Mouse (Mus musculus): ENCODE measurements at regions not wholly inside any gene's neighbourhood (a gene's known extent, or its start where the extent isn't known, plus 50 kb on each side); places are given as distances from the start of the nearest gene placed in this dataset.

DNA sequence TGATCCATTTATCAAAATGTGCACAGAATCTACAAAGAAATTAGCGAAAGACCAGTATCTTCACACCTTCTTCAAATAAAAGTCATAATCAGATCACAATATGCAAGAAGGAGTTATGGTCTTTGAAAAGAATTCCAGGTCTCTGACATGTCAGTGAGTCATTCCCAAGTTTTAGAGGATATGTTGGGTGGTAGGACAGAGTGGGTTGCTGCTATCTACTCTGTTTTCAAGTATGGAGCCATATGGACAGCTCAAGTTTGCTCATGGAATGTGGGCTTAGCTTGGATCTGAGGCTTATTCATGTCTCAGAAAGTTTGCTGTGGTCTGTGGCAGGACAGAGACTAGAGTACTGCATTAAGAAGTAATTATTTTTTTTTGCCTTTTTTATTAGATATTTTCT, 657.0 kb downstream of the Inhba start:
- DNase-seq (ENCODE audit: low read depth, low spot score), result no peak

- no peak for DNase-seq (ENCODE audit: low read depth, low spot score)
These were observed 657.6 kb downstream of the Inhba start for GRCm38 (mm10) chr13:16669281-16669680.

DNA sequence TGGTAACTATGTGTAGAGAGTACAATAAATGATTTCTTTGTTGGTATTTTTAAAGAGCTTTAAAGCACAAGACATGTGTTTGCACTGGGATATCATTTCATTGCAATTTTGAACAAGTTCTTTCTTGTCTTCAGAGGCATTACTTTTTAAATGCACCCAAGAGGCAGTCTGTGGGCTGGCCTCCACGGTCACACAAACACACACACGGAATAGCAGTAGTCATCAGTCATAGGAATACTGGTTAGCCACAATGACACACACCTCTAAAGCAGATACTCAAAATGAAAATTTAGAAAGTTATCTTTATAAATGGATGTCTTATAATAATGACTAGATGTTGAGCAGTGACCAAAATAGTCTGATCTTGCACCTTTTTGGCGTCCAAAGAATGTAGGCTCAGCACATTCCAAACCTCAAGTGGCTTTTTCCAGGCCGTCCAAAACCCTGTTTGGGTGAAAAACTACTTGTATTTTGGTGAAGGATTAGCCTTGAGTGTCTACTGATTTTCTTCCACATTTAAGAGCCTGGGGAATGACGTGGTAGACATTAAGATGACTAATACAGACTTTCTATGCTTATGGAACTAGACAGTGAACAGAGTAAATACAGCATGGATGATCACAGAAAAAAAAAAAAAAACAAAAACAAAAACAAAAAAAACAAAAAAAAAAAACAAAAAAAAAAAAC, 658.5 kb downstream of the Inhba start:
- no peak for DNase-seq (ENCODE audit: low read depth, low spot score)

DNA sequence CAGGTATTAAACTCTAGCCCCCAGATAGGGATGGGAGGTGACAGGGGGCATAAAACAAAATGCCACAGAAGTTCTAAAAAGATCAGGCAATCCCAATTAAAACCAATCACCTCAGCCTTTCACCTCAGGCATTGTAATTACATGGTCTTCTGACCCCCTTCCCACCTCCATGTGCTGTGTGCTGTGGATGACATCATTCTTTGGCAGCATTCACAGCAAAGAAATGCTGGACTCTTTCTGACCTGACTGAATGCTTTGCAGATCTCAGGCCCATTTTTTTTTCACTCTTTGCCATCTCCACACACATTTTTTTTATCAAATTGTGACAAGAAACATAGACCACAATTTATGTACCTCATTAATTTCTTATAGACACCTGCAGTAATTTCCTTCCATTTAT, 659.1 kb downstream of the Inhba start:
- no peak for DNase-seq (ENCODE audit: low read depth, low spot score)

DNA sequence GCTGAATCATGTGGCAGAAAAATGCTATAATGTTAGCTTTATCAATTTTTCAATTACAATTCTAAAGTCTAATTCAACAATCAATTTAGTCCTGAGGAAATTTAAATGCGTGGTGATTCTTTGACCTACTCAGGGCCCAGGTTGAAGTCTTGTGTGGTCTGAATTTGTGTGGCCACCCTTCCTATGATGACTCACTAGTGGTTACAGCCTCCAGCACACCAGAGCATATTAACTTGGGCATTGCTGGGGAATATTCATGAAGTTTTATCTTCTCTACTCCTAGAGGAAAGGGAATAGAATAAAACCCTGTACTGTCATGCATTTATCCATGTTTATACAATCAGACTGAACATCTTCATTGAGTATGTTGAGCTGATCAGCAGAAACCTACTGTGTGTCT, 665.2 kb downstream of the Inhba start:
- no peak for DNase-seq (ENCODE audit: low read depth, low spot score)

DNA sequence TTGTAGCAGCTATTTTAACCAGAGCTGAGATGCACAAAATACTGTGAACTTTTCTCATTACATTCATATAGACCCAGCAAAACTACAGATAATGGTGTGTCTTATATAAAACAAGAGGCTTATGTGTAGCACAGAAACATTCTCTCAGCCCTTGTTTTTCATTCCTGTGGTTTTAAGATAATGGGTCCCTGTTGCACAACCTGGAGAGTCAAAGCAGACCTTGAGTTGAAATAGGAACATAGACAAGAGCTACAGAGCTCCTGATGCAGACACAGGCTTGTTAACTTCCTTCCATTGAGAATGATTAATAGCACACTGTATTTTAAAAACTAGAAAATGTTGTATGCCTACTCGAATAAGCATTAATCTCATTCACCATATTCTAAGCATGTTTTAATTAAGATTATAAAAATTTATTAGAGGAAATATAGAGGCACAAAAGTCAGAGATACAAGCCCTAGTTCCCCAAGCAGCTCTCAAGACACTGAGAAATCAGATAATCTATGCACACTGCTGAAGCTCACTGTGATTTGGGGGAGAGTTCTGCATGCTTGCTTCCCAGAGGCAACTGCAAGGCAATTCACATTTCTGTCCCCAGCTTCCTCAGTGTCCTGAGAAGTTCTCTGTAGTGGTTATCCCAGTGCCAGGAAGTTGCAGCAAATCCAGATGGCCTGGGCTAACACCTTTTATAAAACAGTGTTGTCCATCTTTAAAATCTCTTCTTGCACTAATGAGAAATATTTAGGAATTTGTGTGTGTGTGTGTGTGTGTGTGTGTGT, 666.8 kb downstream of the Inhba start:
- no peak for DNase-seq (ENCODE audit: low read depth, low spot score)

DNA sequence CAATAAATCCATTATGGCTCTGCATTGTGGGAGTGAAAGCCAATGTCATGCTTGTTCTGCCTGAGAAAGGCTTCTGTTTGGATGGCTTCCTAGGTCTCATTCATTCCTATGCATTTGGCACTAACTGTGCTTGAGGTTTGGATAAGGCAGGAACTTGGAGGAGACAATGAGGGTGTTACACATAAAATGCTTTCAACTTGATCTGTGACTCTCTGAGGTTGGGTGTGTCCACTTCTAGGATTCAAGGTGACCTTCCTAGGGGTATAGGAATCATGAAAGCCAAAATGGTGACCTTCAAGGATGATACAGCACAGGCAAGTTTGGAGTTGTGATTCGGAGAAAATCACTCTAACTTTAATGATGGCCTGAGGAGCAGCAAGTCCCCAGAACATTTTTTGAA, 682.5 kb downstream of the Inhba start:
- DNase-seq (ENCODE audit: low read depth, low spot score), result no peak

DNA sequence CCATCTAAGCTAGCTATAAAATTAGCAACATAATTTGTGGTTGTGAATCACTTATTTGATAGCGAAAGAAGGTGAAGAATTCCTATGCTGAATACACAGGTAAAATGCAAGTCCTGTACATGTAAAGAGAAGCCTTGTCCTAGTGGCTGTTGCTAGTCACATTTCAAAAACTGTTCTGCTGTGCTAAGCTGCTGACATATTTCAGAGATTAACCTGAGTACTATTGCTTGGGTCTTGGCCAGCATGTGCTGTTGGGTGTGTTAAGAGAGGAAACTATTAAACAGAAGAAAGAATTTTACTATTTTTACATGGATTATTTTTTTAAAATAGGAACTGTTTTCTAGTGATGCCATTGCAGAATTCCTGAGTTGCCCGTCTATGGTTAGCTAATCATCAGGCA, 689.3 kb downstream of the Inhba start:
- DNase-seq (ENCODE audit: low read depth, low spot score), result no peak

DNA sequence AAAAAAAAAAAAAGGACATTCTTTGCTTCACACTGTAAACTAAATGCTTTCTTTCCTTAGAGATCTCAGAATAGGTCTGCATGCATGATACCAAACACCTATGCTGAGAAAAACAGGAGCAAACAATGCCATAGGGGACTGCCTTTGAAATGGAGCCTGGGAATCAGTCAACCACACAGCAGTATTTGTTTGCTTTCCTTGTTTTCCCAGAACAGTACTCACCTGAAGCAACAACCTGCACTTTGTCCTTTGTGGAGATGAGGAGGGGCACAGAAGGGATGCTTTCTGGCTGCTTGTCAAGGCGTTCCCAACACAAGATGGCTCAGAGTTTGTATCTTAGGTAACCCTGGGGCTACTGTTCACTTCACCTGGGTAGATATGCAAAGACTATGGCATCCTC, 690.5 kb downstream of the Inhba start:
- no peak for DNase-seq (ENCODE audit: low read depth, low spot score)

DNA sequence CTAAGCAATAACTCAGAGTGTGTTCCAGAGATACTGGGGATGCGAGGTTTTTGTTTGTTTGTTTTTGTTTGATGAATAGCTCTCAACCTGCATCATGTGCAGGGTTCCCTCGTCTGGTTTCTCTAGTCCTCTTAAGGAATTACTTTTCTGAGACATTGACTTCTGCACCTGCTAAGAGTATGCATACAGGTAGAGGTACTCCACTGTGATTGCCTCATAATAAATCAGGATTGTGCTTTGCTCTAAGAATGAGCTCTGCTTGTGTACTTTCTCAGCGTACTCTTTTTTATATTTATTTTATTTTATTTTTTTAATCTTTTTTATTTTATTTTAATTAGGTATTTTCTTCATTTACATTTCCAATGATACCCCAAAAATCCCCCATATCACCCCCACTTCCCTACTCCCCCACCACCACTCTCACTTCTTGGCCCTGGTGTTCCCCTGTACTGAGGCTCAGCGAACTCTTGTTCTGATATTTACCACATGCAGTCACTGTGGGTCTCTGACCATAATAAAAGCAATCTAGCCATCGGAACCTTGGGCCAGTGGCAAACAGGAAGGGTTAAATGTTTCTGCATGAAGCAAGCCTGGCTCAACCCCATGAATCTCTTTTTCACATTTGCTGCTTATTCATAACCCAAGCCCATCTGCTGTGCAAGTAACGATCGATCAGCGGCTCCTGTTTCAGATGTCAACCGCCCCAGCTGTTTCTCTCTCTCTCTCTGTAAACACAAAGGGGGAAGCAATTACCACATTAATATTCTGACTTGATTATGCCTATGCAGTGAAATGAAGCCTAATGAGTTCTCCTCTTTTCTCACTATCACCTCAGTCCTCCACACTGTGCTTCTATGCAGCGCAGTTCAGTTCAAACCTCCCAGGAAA, 693.8 kb downstream of the Inhba start:
- DNase-seq (ENCODE audit: low read depth, low spot score), result no peak

GRCm38 (mm10) chr13:16706105-16706442, 694.4 kb downstream of the Inhba start:
- DNase-seq (ENCODE audit: low read depth, low spot score), result no peak

- DNase-seq (ENCODE audit: low read depth, low spot score), result no peak
These were observed 703.8 kb downstream of the Inhba start for GRCm38 (mm10) chr13:16715296-16715960.

GRCm38 (mm10) chr13:16716340-16716739, 704.7 kb downstream of the Inhba start:
- DNase-seq (ENCODE audit: low read depth, low spot score), result no peak

- no peak for DNase-seq (ENCODE audit: low read depth, low spot score)
These were observed 705.4 kb downstream of the Inhba start for GRCm38 (mm10) chr13:16716796-16717749.

DNA sequence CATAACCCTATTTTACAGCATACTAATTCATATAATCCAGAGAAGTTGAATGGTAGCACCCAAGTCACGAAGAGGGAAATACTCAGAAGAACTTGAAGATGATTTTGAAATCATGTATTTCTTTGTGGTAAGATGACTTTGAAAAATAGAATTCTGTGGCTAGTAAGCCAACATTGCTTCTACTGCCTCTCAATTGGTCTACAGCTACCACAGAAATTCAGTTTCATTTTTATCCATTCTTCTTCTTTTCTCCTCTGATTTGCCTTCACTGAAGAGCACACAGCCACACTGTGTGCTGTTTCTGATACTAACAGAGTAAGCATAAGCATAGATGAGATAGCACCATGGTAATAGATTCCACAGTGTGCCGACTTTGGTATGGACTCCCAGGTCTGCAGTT, 708.4 kb downstream of the Inhba start:
- DNase-seq (ENCODE audit: low read depth, low spot score), result no peak

- DNase-seq (ENCODE audit: low read depth, low spot score), result no peak
These were observed 713.7 kb downstream of the Inhba start for GRCm38 (mm10) chr13:16725350-16725749.

- no peak for DNase-seq (ENCODE audit: low read depth, low spot score)
These were observed 726.7 kb downstream of the Inhba start for GRCm38 (mm10) chr13:16738313-16738712.

DNA sequence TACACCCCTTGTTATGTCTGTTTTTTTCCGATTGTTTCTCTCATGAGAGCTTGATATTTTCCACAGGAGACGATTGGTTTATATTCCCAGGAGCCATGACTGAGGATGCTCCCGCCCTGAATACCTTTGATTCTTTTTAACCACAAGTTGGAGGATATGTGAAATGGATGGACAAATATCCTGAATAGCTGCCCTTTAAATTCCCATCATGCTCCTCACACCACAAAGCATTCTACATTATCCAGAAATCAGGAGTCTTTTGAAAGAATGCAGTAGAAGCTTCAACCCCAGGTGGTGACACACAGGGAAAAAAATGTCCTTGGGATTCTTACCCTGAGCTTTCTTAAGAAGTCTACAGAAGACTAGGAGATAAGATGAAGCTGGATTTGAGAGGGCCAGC, 727.9 kb downstream of the Inhba start:
- no peak for DNase-seq (ENCODE audit: low read depth, low spot score)

- no peak for DNase-seq (ENCODE audit: low read depth, low spot score)
These were observed 732.6 kb downstream of the Inhba start for GRCm38 (mm10) chr13:16744237-16744636.

- DNase-seq (ENCODE audit: low read depth, low spot score), result no peak
These were observed 734.0 kb downstream of the Inhba start for GRCm38 (mm10) chr13:16745644-16746043.

GRCm38 (mm10) chr13:16746451-16746850, 734.8 kb downstream of the Inhba start:
- no peak for DNase-seq (ENCODE audit: low read depth, low spot score)
